18 mouse cellular contexts compared by ENCODE assay signal in genomic region chr17:50751911-50752310, GRCm38 (mm10).
"Had no signal": no experiment of that assay in that cellular context is flagged by ENCODE, and none has a peak within 500 bp of the region (broad histone marks: within the 10 kb centered on the region; RNA-seq: fewer than 3 reads in every experiment).

No protein-coding gene starts in this region.

- H3K27me3 ChIP-seq: midbrain, embryonic 12.5 days; neural tube, embryonic 13.5 days; neural tube, embryonic 15.5 days had no signal

- H3K4me3 ChIP-seq: midbrain, embryonic 10.5 days; midbrain, embryonic 12.5 days; myocyte; neural tube, embryonic 13.5 days; neural tube, embryonic 15.5 days had no signal

- H3K9ac ChIP-seq: lung, embryonic 14.5 days; midbrain, embryonic 12.5 days; neural tube, embryonic 13.5 days; neural tube, embryonic 15.5 days had no signal

- H3K4me1 ChIP-seq: midbrain, embryonic 10.5 days; midbrain, embryonic 12.5 days; neural tube, embryonic 13.5 days; neural tube, embryonic 15.5 days had no signal

- H3K4me2 ChIP-seq: lung, embryonic 14.5 days; midbrain, embryonic 12.5 days; neural tube, embryonic 13.5 days; neural tube, embryonic 15.5 days had no signal

- DNase-seq: lung, adult 18-20 months; lung, embryonic 14.5 days; lung, postnatal 10 days; lung, postnatal 4 days; midbrain, embryonic 14.5 days; retina, postnatal 1 day; right cerebral cortex, adult 18-20 months; right cerebral cortex, postnatal 25 days; right cerebral cortex, postnatal 4 days; spleen, adult 18-20 months; thymus, adult 18-20 months; thymus, postnatal 14 days; thymus, postnatal 36 days had no signal

- H3K27ac ChIP-seq: midbrain, embryonic 10.5 days; midbrain, embryonic 12.5 days; neural tube, embryonic 13.5 days; neural tube, embryonic 15.5 days had no signal

- H3K36me3 ChIP-seq: midbrain, embryonic 10.5 days; midbrain, embryonic 12.5 days; neural tube, embryonic 15.5 days had no signal

- H3K9me3 ChIP-seq: midbrain, embryonic 10.5 days; midbrain, embryonic 12.5 days; neural tube, embryonic 13.5 days; neural tube, embryonic 15.5 days had no signal
